Mouse (Mus musculus) ovary, postnatal 14 days (tissue): ENCODE results near the gene Pnmt.

Experiments used
- DNase-seq: peaks from one replicate; pipeline ENCODE4 v3.0.0; 2022; ENCODE audit warnings: low spot score

The Pnmt gene

DNA sequence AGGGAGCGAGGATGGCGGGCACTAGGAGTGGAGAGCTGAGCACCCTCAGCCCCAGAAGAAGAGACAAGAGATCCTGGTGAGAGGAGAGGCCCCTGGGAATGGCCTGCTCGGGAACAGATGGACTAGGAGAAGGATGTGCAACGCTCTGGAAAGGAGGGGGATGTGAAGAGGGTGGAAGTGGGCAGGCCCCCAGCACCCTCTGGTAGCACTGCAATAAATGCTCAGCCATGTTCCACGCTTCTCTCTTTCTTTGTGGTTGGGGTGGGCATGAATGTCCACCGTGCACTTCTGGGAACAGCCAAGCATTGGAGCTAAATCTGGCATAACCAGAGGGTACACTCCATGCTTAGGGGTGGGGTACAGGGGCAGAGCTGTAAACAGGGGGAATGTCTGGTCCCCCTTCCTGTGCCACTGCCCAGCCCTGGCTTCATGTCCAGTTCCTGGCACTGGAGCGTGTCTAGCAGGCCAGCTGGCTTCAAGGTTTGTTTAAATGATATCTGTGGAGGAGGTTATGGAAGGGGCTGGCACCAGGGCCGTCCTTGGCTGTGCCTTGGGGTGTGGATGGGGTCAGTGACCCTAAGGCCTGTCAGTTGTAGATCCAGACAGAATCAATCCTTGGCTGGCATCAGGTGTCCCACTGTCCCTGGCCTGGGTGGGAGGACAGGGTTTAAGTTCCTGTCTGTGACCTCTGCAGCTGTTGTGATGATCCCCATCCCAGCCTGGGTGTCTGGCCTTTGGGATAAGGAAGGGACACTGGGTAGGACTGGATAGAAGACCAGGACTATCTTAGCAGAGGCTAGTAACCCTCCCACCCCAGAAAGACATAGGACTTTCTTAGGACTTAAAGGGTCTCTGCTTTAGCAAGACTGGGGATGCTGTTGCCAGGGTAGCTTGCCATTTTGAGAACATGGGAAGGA is 1.3 kb upstream of the Pnmt start:
- no peak for DNase-seq

DNA sequence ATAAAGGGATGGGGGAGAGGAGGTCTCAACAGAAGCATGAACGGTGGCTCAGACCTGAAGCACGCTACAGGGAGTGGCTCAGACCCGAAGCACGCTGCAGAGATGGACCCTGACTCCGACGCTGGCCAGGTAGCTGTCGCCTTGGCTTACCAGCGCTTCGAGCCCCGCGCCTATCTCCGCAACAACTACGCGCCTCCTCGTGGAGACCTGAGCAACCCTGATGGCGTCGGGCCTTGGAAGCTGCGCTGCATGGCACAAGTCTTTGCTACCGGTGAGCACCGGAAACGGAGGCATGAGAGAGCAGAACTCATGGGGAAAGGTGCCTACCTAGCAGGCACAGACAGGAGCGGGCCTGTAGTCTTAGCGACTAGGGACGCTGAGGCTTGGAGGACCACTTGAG is 346 bp downstream of the Pnmt start:
- DNase-seq: no peak

DNA sequence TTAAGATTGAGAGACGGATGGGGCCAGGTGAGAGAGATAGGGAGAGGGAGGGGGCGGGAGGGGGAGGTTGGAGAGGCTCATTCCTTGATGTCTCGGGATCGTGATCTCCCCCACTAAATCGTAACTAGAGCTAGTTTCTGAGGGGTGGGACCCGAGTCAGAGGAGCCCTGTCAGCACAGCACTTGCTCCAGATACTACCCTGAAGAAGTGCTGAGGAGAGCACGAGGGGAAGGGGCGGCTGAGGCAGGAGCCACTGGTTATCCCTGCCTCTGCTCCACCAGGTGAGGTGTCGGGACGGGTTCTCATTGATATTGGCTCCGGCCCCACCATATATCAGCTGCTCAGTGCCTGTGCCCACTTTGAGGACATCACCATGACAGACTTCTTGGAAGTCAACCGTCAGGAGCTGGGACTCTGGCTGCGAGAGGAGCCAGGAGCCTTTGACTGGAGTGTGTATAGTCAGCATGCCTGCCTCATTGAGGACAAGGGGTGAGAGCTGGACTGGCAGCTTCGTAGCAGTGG is 867 bp downstream of the Pnmt start:
- no peak for DNase-seq

DNA sequence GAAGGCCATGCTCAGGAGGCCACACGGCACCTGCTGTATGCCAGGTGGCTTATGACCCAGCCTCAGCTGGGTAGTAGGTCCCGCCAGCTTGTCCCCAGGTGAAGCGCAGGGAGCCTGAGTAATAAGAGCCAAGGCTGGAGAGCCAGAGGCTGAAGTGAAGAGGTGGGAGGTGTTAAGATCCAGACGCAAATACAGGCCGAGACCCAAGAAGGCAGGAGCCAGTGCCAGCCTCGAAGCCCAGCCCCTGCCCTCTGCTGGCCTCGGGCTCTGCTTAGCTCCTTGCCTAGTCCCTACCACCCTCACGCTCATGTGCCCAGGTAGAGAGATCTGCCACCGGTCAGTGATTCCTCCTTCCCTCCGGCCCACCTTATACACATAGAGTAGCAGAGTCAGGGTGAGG is 2.0 kb downstream of the Pnmt start:
- no peak for DNase-seq

DNA sequence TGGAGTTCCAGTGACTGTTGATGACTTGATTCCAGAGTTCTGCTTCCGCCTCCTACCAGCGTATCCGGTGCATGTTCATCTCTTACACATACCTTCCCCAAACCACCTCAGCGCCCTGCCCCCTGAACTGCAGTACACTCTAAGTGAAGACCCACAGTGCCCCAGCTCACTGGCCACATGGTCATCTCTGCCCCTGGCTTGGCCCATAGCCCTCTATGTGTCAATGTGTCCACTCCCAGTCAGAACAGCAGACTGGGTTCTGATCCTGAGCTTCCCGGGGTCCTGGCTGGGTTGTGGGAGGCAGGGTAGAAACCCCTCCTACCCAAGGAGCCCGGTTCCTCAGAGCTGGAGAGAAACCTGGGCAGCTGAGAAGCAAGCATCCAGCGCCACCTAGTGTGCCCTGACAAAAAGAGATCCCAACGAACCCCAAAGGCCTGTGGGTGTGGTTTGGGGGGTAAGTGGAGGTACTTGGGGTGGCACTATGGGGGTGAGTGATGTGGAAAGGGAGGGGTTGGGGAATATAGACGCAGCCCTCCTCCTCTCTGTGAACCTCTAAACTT is 3.1 kb downstream of the Pnmt start:
- DNase-seq: peak; percentile 36

DNA sequence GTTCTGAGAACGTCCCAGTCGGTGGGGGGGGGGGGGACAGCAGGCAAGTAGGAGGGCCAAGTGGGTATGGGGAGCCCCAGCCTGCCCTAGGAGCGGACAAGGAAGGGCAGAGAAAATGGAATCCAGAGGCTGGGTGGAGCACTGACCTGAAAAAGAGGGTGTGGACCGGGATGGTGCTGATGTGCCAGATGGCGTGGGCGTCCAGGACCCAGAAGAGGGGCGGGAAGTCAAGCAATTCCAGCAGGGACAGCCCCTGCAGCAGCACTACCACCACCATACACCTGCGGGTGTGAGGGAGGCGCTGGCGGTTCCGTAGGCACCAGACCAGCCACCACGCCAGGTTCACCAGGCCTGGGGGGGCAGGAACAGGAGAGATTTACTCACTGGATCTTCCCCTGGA is 3.9 kb downstream of the Pnmt start:
- no peak for DNase-seq

DNA sequence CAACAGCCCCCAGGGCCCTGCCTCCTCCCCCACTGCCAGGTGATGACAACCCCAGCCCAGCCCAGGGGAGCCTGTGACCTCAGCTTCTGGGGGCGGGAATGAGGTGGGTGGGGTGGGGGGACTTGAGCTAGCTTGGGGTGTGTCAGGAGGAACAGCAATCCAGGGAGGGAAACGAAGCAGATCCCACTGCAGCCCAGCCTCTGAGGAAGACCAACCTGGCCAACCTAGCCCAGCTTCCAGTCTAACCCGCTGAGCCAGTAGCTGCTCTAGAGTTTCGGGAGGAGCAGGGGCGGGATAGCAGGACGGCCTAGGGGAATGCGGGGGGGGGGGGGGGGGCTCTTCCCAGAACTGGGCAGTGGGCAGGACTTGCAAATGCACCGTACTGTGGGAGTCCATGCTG is 5.8 kb downstream of the Pnmt start:
- no peak for DNase-seq

DNA sequence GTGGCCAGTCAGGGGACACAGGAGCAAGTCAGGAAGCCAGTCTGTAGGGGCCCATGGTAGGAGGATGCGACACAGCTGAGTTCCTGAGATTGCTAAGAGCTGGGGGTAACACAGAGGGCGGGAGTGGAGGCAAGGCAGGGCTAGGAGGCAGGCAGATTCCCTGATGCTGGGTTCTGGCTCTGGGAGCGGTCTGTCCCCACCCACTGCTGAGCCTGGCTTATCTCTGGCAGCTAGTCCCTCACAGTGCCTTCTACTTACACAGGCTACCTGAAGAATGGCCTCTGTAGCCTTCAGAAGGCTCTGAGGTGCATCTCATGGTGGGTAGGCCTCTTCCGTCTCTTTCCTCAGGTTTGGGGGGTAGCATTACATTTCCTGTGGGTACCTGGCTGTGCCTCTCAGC is 6.4 kb downstream of the Pnmt start:
- no peak for DNase-seq

DNA sequence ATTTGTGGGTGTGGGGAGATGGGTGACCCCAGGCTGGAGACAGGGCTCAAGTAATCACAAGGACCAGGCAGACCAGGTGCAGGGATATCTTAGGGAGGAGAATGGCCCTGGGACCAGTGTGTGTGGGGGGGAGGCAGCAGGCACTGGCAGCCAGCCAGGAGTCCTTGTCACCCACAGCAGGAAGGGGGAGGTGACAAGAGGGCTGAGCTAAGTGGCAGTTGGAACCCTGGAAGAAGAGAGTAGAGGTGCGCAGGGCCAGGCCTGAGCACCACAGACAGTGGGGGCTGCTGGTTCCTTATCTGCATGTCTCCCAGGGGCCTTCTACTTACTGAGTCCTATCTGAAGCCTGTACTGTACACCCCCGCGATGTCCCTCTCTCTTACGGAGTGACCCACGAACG is 7.1 kb downstream of the Pnmt start:
- DNase-seq: no peak

DNA sequence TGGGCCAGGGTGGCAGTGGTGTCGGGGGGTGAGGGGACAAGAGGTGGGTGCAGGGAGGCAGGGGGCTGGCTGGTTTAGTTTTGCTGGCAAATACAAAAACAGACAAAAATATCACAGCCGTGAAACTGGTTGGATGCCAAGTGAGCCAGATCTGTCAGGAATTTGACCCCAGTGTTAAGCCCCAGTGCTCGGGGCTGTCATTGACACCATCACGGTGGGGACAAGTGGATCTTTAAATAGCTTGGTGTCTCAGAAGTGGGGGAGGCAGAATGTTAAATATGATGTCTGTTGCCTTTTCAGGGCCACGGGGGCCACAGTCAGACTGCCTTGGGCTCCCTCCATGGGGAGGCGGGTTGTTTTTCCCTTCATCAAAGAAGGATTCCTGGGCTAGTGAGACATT is 8.1 kb downstream of the Pnmt start:
- no peak for DNase-seq

DNA sequence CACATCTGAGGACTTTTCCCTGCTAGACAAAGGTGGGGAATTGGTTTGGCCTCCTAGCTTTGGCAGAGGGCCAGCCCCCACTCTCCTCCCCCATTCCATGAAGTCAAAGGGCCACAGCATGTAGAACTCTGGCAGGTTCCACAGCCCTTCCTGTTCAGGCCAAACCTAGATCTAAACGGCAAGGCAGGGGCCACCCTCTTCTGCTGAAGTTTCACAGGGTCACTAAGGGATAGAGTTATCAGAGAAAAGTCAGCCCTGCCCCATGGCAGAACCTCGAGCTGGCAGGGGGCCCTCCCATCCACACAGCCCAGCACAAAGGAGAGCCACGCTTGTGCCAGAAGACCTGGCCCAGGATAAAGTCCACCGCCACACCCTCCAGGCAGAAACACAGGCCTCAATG is 8.8 kb downstream of the Pnmt start:
- DNase-seq: no peak

DNA sequence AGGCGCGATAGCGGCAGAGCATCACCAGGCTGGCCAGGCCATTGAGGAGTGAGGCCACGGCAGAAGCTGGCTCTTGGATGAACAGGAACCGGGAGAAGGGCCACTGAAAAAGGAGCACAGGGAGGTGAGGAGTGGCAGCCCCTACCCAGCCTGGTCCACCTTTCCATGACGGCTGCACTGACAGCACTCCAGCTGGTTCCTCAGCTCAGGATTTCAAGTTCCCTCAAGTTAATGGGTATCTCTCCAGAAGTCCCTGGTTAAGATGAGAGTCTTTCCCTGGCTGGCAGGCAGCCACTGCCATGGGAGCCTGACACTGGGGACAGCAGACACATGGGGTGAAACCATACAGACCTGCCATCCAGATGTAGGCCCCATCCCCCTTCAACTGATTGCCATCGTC is 11.7 kb downstream of the Pnmt start:
- DNase-seq: no peak

DNA sequence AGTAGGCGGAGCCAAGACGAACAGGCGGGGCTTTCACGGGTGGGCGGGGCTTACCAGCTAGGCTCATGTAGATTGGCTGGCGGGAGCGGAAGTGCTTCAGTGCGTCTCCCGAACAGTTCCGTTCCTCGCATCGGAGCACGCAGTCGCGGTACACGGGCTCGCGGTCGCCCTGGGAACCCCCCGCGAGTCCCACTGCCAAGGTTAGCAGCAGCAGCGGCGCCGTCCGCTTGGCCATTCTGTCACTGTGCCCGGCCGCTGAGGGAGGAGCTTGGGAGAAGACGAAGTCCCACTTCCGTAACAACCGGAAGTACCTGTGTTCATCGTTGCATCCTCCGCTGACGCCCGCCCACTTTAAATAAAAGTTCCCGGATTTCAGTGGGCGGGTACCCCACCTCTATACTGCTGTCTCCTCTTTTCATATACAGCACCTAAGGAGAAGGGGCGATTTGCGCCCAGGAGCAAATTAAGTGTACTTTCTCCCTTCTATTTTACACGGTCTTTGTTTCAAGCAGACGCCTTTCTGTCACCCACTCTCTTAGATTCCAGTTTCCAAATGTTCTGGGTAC is 14.0 kb downstream of the Pnmt start, which contains the start of gene Pgap3:
Gene Pgap3, minus strand, starts transcription at position 330 of the 566 bp plus-strand sequence.
- peak; percentile 75 for DNase-seq

DNA sequence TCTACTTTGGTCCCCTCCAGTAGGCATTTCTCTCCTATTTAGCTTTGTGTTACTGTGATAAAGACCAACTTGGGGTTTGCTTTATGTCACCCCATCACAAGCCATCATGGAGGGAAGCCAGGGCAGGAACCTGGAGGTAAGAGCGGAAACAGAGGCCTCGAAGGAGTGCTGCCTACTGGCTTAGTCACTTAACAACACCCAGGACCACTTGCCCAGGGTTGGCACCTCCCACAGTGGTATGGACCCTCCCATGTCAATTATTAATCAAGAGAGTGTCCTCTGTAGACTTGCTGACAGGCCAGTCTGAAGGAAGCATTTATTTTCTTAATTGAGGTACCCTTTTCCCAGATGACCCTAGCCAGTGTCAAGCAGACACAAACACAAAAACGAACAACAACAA is 14.6 kb downstream of the Pnmt start:
- DNase-seq: no peak

DNA sequence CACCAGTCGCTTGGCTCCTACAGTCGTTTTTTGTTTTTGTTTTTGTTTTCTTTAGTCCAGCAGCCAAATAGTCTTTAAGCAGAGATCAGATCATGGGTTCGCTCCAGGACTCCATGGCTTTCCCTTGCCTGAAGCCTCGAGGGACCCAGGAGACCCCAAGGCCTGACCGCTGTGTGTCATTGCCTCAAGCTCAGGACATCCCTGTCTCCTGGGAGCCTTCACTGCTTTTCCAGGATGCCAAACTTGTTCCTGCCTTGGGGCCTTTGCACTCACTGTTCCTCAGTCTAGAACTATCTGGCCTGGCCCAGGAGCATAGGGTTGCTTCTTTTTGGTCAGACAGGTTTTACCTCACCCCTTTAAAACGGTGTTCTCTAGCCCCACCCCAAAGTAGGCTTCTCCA is 20.4 kb downstream of the Pnmt start:
- no peak for DNase-seq

DNA sequence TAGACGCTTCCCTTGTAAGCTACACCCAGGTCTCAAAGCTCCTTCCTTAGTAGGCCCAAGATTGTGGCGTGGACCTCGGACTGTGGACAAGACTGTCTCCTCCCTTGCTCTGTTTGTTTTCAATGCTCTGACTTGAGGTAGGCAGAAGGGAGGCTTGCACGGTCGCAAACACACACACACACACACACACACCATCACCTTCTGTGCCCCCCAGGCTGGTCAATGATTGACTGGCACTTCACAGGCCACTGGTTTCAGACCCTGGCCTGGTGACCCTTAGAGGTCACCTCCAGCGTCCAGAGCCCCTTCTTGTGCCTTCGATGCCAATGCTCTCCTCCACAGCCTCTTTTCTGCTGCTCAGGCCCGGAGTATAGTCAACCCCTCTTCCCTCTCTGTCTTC is 22.6 kb downstream of the Pnmt start:
- no peak for DNase-seq

DNA sequence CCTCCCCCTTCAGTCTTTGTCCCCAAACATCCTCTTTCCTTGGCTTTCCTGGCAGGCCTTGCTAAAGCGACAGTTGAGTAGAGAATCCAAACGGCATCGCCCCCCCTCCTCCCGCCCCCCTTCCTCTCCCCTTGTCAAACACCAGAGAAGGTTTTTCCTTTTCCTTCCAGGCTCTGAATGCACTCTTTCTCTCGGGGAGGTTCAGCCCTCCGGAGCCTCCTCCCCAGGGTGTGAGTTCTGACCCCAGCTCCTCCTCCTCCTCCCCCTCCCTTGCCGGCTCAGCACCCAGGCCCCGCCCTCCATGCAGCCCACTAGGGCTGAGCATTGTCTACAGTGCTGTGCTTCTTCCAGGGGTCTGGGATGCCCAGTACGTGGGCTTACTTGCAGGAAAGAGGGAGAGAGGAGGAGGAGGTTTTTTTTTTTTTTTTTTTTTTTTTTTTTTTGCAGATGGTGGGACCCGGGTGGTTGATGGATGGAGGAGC is 23.1 kb downstream of the Pnmt start:
- no peak for DNase-seq

DNA sequence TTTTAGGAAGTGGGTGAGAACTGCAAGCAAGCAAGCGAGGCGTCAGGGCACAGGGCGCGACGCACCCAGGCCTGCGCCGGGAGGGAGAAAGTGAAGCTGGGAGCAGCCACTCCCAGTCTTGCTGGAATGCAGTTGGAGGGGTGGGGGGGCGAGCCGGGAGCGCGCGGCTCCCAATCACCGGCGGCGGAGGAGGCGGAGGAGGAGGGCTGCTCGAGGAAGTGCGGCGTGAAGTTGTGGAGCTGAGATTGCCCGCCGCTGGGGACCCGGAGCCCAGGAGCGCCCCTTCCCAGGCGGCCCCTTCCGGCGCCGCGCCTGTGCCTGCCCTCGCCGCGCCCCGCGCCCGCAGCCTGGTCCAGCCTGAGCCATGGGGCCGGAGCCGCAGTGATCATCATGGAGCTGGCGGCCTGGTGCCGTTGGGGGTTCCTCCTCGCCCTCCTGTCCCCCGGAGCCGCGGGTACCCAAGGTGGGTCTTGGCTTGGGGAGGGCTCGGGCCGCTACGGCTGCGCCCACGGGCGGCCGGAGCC is 26.1 kb downstream of the Pnmt start, which contains the start of gene Erbb2:
Gene Erbb2, plus strand, starts transcription at position 198 of the 524 bp plus-strand sequence.
- peak; percentile 63 for DNase-seq

DNA sequence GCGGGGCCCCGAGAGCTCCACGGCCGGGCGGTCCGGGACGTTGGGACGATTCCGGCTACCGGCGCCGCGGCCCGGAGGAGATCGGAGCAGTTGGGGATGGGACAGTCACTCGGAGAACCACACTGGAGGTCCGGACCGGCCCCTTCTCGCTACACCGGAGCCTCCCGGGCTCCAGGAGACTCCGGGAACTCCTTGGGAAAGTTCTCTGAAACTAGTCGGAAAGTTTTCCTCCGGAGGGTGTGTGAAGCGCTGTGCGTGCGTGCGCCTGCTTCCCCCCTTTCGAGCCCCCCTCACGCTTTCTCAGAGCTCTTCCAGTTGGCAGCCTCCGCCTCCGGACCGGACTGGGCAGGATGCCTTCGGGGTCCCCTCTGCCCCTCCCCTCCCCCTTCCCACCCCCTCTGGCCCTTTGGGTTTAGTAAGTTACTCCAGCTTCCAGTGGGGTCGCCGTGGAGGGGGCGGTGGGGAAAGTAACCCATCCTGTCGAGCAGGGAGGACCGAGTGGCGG is 26.6 kb downstream of the Pnmt start:
- peak; percentile 34 for DNase-seq

DNA sequence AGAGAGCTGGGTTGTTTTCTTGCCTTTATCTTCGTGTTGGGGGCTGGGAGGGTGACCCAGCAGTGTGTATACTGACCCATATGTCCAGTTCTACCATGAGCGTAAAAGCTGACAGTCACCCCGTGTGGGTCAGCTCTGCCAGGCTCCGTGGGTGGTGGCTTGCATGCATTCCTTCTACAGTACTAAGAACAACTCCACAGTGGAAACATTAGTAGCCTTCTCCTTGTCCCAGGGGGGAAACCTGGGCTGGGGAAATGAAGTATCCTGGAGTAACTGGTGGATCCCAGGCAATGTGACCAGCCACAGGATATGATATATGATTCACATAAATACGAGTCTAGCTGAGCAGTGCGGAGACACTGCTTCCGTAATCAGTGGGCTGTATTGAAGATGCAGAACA is 27.5 kb downstream of the Pnmt start:
- no peak for DNase-seq

DNA sequence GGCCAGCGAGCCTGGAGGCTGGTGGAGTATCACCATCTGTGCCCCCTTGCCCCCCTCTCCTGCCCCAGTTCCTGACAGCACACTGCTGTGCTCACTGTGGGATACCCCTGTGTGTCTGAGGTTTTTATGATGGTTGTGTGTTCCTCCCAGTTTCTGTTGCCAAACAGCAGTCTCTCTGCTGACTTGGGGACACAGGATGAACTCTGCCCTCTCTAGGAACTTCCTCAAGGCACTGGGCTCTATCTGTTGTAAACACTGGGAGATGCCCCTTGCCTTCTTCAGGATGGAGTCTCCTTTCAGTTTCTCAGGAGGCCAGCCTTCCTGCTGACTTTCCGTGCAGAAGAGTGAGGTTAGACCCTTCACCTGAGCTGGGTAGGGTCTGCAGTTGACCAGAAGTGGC is 27.9 kb downstream of the Pnmt start:
- DNase-seq: no peak

DNA sequence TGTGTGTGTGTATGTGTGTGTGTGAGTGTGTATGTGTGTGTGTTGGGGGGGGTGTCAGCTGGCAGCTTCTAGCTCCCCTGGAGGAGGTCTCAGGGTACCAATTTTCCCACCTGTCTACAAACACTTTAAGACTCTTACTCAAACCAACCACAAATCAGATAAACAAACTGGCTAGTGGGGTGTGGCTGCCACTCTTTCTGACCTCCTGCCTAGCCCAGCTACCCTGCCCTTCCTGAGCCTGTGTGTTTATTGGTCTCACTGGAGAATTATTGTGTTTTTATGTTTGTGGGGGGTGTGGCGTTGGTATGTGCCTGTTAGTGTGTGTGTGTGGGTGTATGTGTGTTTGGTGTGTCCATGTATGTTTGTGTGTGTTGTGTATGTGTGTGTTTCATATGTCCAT is 30.8 kb downstream of the Pnmt start:
- no peak for DNase-seq

DNA sequence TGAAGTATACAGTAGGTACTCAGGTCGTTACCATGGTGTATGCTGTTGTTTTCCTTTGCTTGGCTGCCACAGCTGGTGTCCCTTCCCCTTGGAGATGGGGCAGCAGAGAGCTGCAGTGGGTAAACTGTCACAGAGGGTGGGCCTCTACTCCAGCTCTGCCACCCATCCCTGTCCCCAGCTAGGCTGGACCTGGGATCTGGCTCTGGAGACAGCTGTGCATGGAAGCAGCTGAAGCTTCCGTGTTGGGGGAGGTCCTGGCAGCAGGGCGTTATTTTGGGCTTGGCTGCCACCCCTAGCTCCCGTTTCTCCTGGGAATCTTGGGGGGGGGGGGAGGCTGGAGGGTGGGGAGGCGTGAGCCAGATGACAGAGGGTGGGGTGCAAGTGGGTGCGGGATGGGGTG is 32.0 kb downstream of the Pnmt start:
- no peak for DNase-seq
